Mouse (Mus musculus) lung, embryonic 14.5 days (tissue): ENCODE data around the gene Dnajb1. TPM values are rescaled to one million over a fixed set of nuclear protein-coding genes. Genes with fewer than 3 reads are reported as not detected.
A peak's percentile ranks its signal among the peaks of the same experiment; 100 is the strongest.

Experiments
- ATAC-seq: fragments of 200-750 bp; cut with Nextera tagmentation; 2 replicates; pipeline ENCODE4 v1.8.0; 2017; ENCODE audit warnings: mild to moderate bottlenecking, moderate TSS enrichment, moderate library complexity; ENCODE audit not compliant: insufficient read depth
- DNase-seq: peaks from one replicate; pipeline ENCODE4 v3.0.0-alpha.2; 2015
- H3K27ac ChIP-seq: fragments of 300-500 bp; sonication (generic); 2 replicates; pipeline ENCODE4 v1.5.1; 2014; ENCODE audit warnings: low read depth, mild to moderate bottlenecking, moderate library complexity
- H3K27me3 ChIP-seq: fragments of 300-500 bp; sonication (generic); 2 replicates; pipeline ENCODE4 v1.6.1; 2014; ENCODE audit warnings: low read length, control low read depth; ENCODE audit not compliant: insufficient read depth
- H3K36me3 ChIP-seq: fragments of 300-500 bp; sonication (generic); 2 replicates; pipeline ENCODE4 v1.6.1; 2014; ENCODE audit warnings: control low read depth; ENCODE audit not compliant: insufficient read depth
- H3K4me1 ChIP-seq: fragments of 300-500 bp; sonication (generic); 2 replicates; pipeline ENCODE4 v1.6.1; 2014; ENCODE audit warnings: antibody characterized with exemption, control low read depth; ENCODE audit not compliant: insufficient read depth
- H3K4me2 ChIP-seq: fragments of 300-500 bp; sonication (generic); 2 replicates; pipeline ENCODE4 v1.6.1; 2014; ENCODE audit warnings: mild to moderate bottlenecking
- H3K4me3 ChIP-seq: fragments of 300-500 bp; sonication (generic); 2 replicates; pipeline ENCODE4 v1.5.1; 2014; ENCODE audit warnings: low read depth, low read length
- H3K9ac ChIP-seq: fragments of 300-500 bp; sonication (generic); 2 replicates; pipeline ENCODE4 v1.6.1; 2014
- H3K9me3 ChIP-seq: fragments of 300-500 bp; sonication (generic); 2 replicates; pipeline ENCODE4 v1.6.1; 2016; ENCODE audit warnings: low read depth, low read length, control low read depth
- CTCF ChIP-seq: IDR thresholded peaks from 2 replicates; pipeline ENCODE4 v1.5.1; 2016; ENCODE audit warnings: antibody characterized with exemption, low read depth
- WGBS: fragments of 180-500 bp; shearing (Covaris S2); extraction: QIAGEN DNeasy Blood & Tissue Kit; methylation state at CpG from one replicate; pipeline ENCODE4 v1.1.7; 2014; 5-methylcytosine and 5-hydroxymethylcytosine counted together
- polyA plus RNA-seq: library from polyadenylated mRNA; unstranded; fragments of >200 nt; fragmentation: Nextera tagmentation; extraction: Ambion mirVana; gene quantifications from 2 replicates; pipeline ENCODE4 v1.2.1, GENCODE M21; 2014

Dnajb1 gene
- polyA plus RNA-seq, 1 experiment from 2014 or later, result 61.3 TPM

DNA sequence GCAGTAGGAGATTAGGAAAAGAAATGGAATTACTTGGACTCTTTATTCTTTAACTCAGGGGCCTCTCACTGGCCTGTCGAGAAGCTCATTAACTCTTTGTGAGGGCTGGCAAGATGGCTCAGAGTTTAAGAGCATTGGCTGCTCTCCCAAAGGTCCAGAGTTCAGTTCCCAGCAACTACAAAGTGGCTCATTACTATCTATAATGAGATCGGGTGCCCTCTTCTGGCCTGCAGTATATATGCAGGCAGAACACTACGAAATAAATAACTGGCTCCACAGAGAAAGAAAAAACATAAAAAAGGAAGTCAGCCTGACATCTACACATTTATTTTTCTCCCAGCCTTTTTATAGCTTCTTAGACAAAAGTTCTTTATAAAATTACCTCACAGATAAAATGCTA lies 11.6 kb upstream of the Dnajb1 start:
- H3K4me2 ChIP-seq, result no peak overlapping the region
- 0 out of 2 replicates have a peak, but pooled peaks cover 3% of the 10 kb centered on the region for H3K36me3 ChIP-seq
- H3K27ac ChIP-seq, result no peak overlapping the region
- no peaks in the 10 kb centered on the region for H3K27me3 ChIP-seq
- whole genome bisulfite sequencing, result 19% methylated on average over 3 of the region's 3 CpGs
- DNase-seq (peak; percentile 66), ATAC-seq (no peak)
- no peak overlapping the region for H3K4me3 ChIP-seq
- no peak overlapping the region for H3K9ac ChIP-seq
- TF ChIP-seq CTCF, result peak; percentile 57
- H3K9me3 ChIP-seq, result no peaks in the 10 kb centered on the region
- no peaks in the 10 kb centered on the region; the same call in 1 of the 2 replicates for H3K4me1 ChIP-seq

DNA sequence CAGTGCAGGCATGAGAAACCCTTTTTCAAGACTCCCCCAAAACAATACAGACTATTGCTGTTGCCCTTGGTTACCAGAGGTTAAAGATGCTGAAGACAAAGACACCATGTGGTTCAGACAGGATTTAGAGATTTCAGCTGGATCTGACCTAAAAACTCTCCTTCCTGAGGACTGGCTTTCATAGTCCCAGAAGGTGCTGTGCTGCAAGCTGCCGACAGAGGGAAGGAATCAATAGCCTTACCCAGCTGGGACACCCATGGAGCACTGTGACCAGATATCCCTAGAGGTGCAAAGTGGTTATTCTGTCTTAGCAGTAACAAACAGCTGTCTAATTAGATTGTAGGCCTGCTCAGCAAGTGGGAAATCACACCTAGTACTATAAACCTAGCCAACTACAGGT lies 9.8 kb upstream of the Dnajb1 start:
- no peaks in the 10 kb centered on the region for H3K27me3 ChIP-seq
- no peak overlapping the region for H3K4me2 ChIP-seq
- DNase-seq, result no peak
- H3K4me1 ChIP-seq, result no peaks in the 10 kb centered on the region
- ATAC-seq, result no peak
- peak; percentile 32; the same call in 1 of the 2 replicates for TF ChIP-seq CTCF
- no peaks in the 10 kb centered on the region for H3K9me3 ChIP-seq
- no peak overlapping the region for H3K4me3 ChIP-seq
- H3K27ac ChIP-seq, result no peak overlapping the region
- no peaks in the 10 kb centered on the region for H3K36me3 ChIP-seq
- 11% methylated on average over 1 of the region's 1 CpGs for WGBS
- H3K9ac ChIP-seq, result no peak overlapping the region

DNA sequence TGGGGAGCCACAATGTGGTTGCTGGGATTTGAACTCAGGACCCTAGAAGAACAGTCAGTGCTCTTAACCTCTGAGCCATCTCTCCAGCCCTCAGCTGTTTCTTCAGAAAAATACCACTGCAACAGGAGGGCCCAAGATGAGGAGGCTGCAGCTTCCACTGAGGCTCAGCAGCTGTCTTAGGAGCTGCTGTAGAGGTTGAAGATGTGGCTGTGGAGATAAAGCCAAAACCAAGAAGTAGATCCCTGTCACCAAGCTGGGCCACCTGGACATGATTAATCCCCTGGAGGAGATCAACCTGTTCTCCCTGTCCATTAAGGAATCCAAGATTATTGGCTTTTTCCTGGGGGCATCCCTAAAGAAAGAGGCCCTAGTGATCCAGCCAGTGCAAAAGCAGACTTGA lies 8.2 kb upstream of the Dnajb1 start:
- ATAC-seq (no peak), DNase-seq (no peak)
- H3K27ac ChIP-seq, result no peak overlapping the region

DNA sequence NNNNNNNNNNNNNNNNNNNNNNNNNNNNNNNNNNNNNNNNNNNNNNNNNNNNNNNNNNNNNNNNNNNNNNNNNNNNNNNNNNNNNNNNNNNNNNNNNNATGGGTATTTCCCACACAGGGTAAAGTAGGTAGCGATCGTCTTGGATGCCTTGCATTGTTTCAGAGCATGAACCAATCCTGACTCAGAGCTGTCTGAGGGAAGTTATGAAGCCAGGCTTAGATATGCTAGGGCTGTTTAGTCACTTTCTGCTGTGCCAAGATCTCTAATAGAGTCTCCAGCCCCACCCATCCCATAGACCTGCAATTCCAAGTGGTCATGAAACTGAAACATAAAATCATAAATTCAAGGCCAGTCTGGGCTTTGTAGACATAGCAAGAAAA lies 5.4 kb upstream of the Dnajb1 start:
- Histone ChIP-seq H3K4me1 (no peaks in the 10 kb centered on the region), H3K27me3 (no peaks in the 10 kb centered on the region), H3K4me2 (no peak overlapping the region), H3K36me3 (no peaks in the 10 kb centered on the region), H3K27ac (no peak overlapping the region), H3K9me3 (no peaks in the 10 kb centered on the region), H3K4me3 (no peak overlapping the region), H3K9ac (no peak overlapping the region)
- ATAC-seq (no peak), DNase-seq (no peak)
- 67% methylated on average over 2 of the region's 2 CpGs for WGBS
- no peak for TF ChIP-seq CTCF

More for the DNA sequence above, 8.2 kb upstream of the Dnajb1 start:
- H3K9ac ChIP-seq, result no peak overlapping the region
- H3K27me3 ChIP-seq, result no peaks in the 10 kb centered on the region
- no peaks in the 10 kb centered on the region for H3K36me3 ChIP-seq
- no peaks in the 10 kb centered on the region for H3K4me1 ChIP-seq
- no peaks in the 10 kb centered on the region for H3K9me3 ChIP-seq
- no peak overlapping the region for H3K4me3 ChIP-seq
- TF ChIP-seq CTCF, result no peak
- no peak overlapping the region for H3K4me2 ChIP-seq

DNA sequence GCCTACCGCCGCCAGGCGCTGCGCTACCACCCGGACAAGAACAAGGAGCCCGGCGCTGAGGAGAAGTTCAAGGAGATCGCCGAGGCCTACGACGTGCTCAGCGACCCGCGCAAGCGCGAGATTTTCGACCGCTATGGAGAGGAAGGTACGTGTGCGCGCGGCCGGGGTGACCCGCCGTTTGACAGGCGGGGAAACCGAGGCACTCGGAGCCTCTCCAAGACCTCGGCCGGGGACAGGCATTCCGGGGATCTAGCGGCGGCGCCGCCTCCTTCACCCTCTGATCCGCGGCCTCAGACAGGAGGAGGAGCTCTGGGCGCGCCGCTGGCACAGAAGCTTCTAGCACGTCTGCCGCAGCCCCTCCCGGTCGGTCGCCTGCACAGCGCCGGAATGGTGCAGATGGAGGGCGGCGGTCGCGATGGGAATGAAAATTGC lies 421 bp downstream of the Dnajb1 start:
- peak; percentile 87 for DNase-seq
- Histone ChIP-seq H3K9ac (peak overlapping the region; percentile 92), H3K4me3 (peak overlapping the region; percentile 83), H3K36me3 (peaks cover 36% of the 10 kb centered on the region), H3K4me2 (peak overlapping the region; percentile 97), H3K4me1 (peaks cover 7% of the 10 kb centered on the region), H3K27ac (peak overlapping the region; percentile 99), H3K27me3 (no peaks in the 10 kb centered on the region), H3K9me3 (no peaks in the 10 kb centered on the region)
- peak; percentile 80 for ATAC-seq
- WGBS, result under 1% methylated on average over 51 of the region's 51 CpGs
- no peak; the same call in 1 of the 2 replicates for TF ChIP-seq CTCF

DNA sequence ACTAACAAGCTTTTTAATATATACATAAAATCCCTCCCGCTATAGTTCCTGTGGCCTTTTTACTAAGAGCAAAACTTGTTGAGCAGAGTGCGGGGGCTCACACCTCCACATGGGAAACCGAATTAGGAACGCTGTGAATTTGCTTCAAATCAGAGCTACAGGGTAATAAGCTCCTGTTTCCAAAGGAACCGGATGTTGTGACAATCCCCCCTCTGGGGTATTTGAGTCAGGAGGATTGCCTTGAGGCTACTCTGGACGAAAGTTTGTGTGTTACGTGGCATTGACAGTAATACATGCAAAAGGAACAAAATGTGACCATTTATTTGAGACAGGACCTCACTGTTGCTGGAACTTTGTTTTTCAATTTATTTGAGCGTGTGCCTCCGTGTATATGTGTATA lies 1.1 kb downstream of the Dnajb1 start:
- TF ChIP-seq CTCF, result no peak
- H3K4me1 ChIP-seq, result peaks cover 7% of the 10 kb centered on the region
- ATAC-seq (no peak), DNase-seq (peak; percentile 18)
- H3K9me3 ChIP-seq, result no peaks in the 10 kb centered on the region
- H3K9ac ChIP-seq, result peak overlapping the region; percentile 92
- 27% methylated on average over 9 of the region's 9 CpGs for WGBS
- peak overlapping the region; percentile 83 for H3K4me3 ChIP-seq
- peaks cover 42% of the 10 kb centered on the region for H3K36me3 ChIP-seq
- H3K27ac ChIP-seq, result peak overlapping the region; percentile 99
- no peaks in the 10 kb centered on the region for H3K27me3 ChIP-seq
- H3K4me2 ChIP-seq, result peak overlapping the region; percentile 97

DNA sequence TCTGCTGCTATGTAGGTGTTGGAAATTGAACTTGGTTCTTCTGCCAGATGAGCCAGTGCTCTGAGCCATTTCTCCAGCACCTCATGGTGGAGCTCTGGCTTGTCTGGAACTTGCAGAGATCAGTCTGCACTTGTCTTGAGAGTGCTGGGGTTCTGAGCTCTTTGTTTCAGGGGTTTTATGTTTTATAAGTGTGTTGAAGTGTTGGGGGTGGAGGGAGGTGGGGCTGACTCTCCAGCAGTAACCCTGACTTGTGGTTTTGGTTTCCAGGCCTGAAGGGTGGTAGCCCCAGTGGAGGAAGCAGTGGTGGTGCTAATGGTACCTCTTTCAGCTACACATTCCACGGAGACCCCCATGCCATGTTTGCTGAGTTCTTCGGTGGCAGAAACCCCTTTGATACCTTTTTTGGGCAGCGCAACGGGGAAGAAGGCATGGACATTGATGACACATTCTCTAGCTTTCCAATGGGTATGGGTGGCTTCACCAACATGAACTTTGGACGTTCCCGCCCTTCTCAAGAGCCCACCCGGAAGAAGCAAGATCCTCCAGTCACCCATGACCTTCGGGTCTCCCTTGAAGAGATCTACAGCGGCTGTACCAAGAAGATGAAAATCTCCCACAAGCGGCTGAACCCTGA lies 1.7 kb downstream of the Dnajb1 start:
- no peak overlapping the region for H3K27ac ChIP-seq
- peak overlapping the region; percentile 83 for H3K4me3 ChIP-seq
- peaks cover 7% of the 10 kb centered on the region for H3K4me1 ChIP-seq
- H3K27me3 ChIP-seq, result no peaks in the 10 kb centered on the region
- ATAC-seq (no peak), DNase-seq (peak; percentile 8)
- peak overlapping the region; percentile 92 for H3K9ac ChIP-seq
- H3K36me3 ChIP-seq, result peaks cover 46% of the 10 kb centered on the region
- WGBS, result 89% methylated on average over 10 of the region's 10 CpGs
- H3K9me3 ChIP-seq, result no peaks in the 10 kb centered on the region
- no peak for TF ChIP-seq CTCF
- peak overlapping the region; percentile 97 for H3K4me2 ChIP-seq
